ENCODE assay signal across 8 mouse cellular contexts in genomic region chr2:26389154-26389690, GRCm38 (mm10). TPM values are rescaled to one million over a fixed set of nuclear protein-coding genes. Genes with fewer than 3 reads are reported as not detected.
DNase-seq lines count a peak whose midpoint lies in the region; ATAC-seq and TF ChIP-seq lines count a peak whose summit lies in the region.

Entr1 (minus strand) TSS chr2:26389316.
Pmpca (plus strand) TSS chr2:26389339.

- peak within 1 kb of the TSS; percentile 82; the same call in 1 of the 2 replicates for H3K27ac ChIP-seq in bone marrow, adult 2 months (ENCODE audit: control insufficient read depth, insufficient read depth, low read depth, low read length, poor library complexity)
- H3K27ac ChIP-seq in embryonic facial prominence, embryonic 14.5 days (replicated peaks; ENCODE audit: low read depth, low read length) = peak within 1 kb of the TSS; percentile 63

- peak; percentile 95 for ATAC-seq in embryonic facial prominence, embryonic 14.5 days (ENCODE audit: low read depth)
- ATAC-seq in monocyte, adult 5-6 weeks (replicated peaks; ENCODE audit: insufficient number of reproducible peaks, low FRiP score, low TSS enrichment, poor library complexity, severe bottlenecking) = 0 out of 2 replicates have a peak, but pooled peaks have one; percentile 25

- H3K36me3 ChIP-seq in embryonic facial prominence, embryonic 14.5 days (ENCODE audit: control insufficient read depth, insufficient read depth, low read length) = peaks cover 76% of the 10 kb centered on the region

- no peak for TF ChIP-seq CTCF in bone marrow, adult 2 months (IDR thresholded peaks at IDR 0.05; ENCODE audit: control insufficient read depth, insufficient read depth, low read length)

- H3K4me2 ChIP-seq in embryonic facial prominence, embryonic 14.5 days (ENCODE audit: low read depth, low read length) = peak within 1 kb of the TSS; percentile 93

- no peaks in the 10 kb centered on the region for H3K27me3 ChIP-seq in embryonic facial prominence, embryonic 14.5 days (replicated peaks; ENCODE audit: control insufficient read depth, insufficient read depth, low read length)

- peak within 1 kb of the TSS; percentile 83 for H3K4me3 ChIP-seq in bone marrow, adult 2 months (replicated peaks; ENCODE audit: control insufficient read depth, low read depth, low read length)
- peak within 1 kb of the TSS; percentile 95 for H3K4me3 ChIP-seq in embryonic facial prominence, embryonic 14.5 days (ENCODE audit: low read depth, low read length)

- no peaks in the 10 kb centered on the region for H3K9me3 ChIP-seq in embryonic facial prominence, embryonic 14.5 days (ENCODE audit: control insufficient read depth, low read length)

- no peaks in the 10 kb centered on the region; the same call in 1 of the 2 replicates for H3K4me1 ChIP-seq in bone marrow, adult 2 months (ENCODE audit: control insufficient read depth, insufficient read depth, low read length)
- H3K4me1 ChIP-seq in embryonic facial prominence, embryonic 14.5 days (ENCODE audit: control insufficient read depth, insufficient read depth, low read length) = peaks cover 4% of the 10 kb centered on the region; the same call in 1 of the 2 replicates

- peak; percentile 84; the same call in 1 of the 2 replicates for TF ChIP-seq POLR2A in bone marrow, adult 2 months (IDR thresholded peaks at IDR 0.05; ENCODE audit: borderline replicate concordance, control insufficient read depth, low read depth, low read length)

- DNase-seq in B cell, adult 2 months = peak; percentile 89 to 92
- DNase-seq in embryonic facial prominence, embryonic 14.5 days (ENCODE audit: low spot score) = peak; percentile 88
- peak; percentile 75 for DNase-seq in heart, adult 8-10 months (ENCODE audit: low spot score)
- peak; percentile 80 for DNase-seq in kidney, adult 9 months
- peak; percentile 87 for DNase-seq in liver
- DNase-seq in spleen, postnatal 36 days (ENCODE audit: low spot score in 2 of 2) = peak; percentile 81 to 83

- peak within 1 kb of the TSS; percentile 94 for H3K9ac ChIP-seq in embryonic facial prominence, embryonic 14.5 days (ENCODE audit: low read depth, low read length)

- under 1% methylated on average over 60 of the region's 60 CpGs for WGBS in bone marrow, adult 2 months
- WGBS in embryonic facial prominence, embryonic 14.5 days = 2% methylated on average over 33 of the region's 60 CpGs

RNA-seq across cellular contexts. Expression of gene Entr1, which starts in this region (rescaled TPM):
- polyA plus RNA-seq in bone marrow, adult 2 months (2011; ENCODE audit: insufficient read depth, insufficient read length, low replicate concordance, missing spikeins) = 56.8 and 78.4 TPM in 2 replicates
- 102 and 109 TPM in 2 replicates for polyA plus RNA-seq in embryonic facial prominence, embryonic 14.5 days (2014; fragmentation: Nextera tagmentation; extraction: Ambion mirVana)
- total RNA-seq in heart, adult 8-10 months (2022) = 10 to 100 TPM; 38.1 to 49.7 (median 44.6) TPM
- total RNA-seq in monocyte, adult 5-6 weeks (2017) = 83.7 to 122 TPM (median 118 TPM) in 3 replicates

RNA-seq across cellular contexts. Expression of gene Pmpca, which starts in this region (rescaled TPM):
- polyA plus RNA-seq in bone marrow, adult 2 months (2011; ENCODE audit: insufficient read depth, insufficient read length, low replicate concordance, missing spikeins) = 25.5 and 34.2 TPM in 2 replicates
- polyA plus RNA-seq in embryonic facial prominence, embryonic 14.5 days (2014; fragmentation: Nextera tagmentation; extraction: Ambion mirVana) = 71.9 and 72.3 TPM in 2 replicates
- total RNA-seq in heart, adult 8-10 months (2022) = 100 to 1,000 TPM; 137 to 173 (median 153) TPM
- 54.9 to 68.4 TPM (median 59.0 TPM) in 3 replicates for total RNA-seq in monocyte, adult 5-6 weeks (2017)

Comparison
In these comparisons a context has a peak if more than half of its experiments do, and no peak if none do; other contexts are left out.
1. Peak in every context shown above with its lines: DNase-seq, ATAC-seq, H3K4me3 ChIP-seq and H3K27ac ChIP-seq.